Mouse (Mus musculus) urinary bladder, postnatal 4 days (tissue): ENCODE data around the gene Ms4a2.

ENCODE experiments used
- DNase-seq, 2 experiments: peaks; one replicate each; pipeline ENCODE4 v3.0.0; 2021 to 2022; ENCODE audit warnings: low spot score in 2 of 2

Ms4a2 gene

GRCm38 (mm10) chr19:11589205-11589604 is 34.3 kb downstream of the Ms4a2 start:
- no peak for DNase-seq

GRCm38 (mm10) chr19:11574965-11575364 is 48.6 kb downstream of the Ms4a2 start:
- no peak for DNase-seq
